Mouse (Mus musculus) forebrain, embryonic 10.5 days (tissue): ENCODE data around the gene Naa15. TPM values are rescaled to one million over a fixed set of nuclear protein-coding genes. Genes with fewer than 3 reads are reported as not detected.
A peak's percentile ranks its signal among the peaks of the same experiment; 100 is the strongest.
"Not testable (repeated sequence)": the region's sequence is repeated elsewhere in the genome, so short reads cannot be mapped to it uniquely, and the experiment has no call there.

Experiments
- DNase-seq: peaks from one replicate; pipeline ENCODE4 v3.0.0-alpha.2; 2017; ENCODE audit warnings: low spot score; ENCODE audit errors: extremely low spot score
- H3K27ac ChIP-seq: fragments of 300-500 bp; sonication (generic); 2 replicates; pipeline ENCODE4 v1.5.1; 2016; ENCODE audit warnings: mild to moderate bottlenecking
- H3K27me3 ChIP-seq: fragments of 300-500 bp; sonication (generic); 2 replicates; pipeline ENCODE4 v1.6.1; 2016; ENCODE audit warnings: mild to moderate bottlenecking; ENCODE audit not compliant: poor library complexity, severe bottlenecking
- H3K36me3 ChIP-seq: fragments of 300-500 bp; sonication (generic); replicated peaks from 2 replicates; pipeline ENCODE4 v1.6.1; 2016; ENCODE audit warnings: mild to moderate bottlenecking, moderate library complexity
- H3K4me1 ChIP-seq: fragments of 300-500 bp; sonication (generic); 2 replicates; pipeline ENCODE4 v1.6.1; 2016
- H3K4me3 ChIP-seq: fragments of 300-500 bp; sonication (generic); 2 replicates; pipeline ENCODE4 v1.5.1; 2016; ENCODE audit warnings: mild to moderate bottlenecking, moderate library complexity
- H3K9me3 ChIP-seq: fragments of 300-500 bp; sonication (generic); 2 replicates; pipeline ENCODE4 v1.6.1; 2016; ENCODE audit warnings: mild to moderate bottlenecking, moderate library complexity
- WGBS: fragments of 180-500 bp; shearing (Covaris S2); methylation state at CpG from one replicate; pipeline ENCODE4 v1.1.7; 2016; 5-methylcytosine and 5-hydroxymethylcytosine counted together
- polyA plus RNA-seq: library from polyadenylated mRNA; unstranded; fragments of >200 nt; fragmentation: Nextera tagmentation; extraction: Ambion mirVana; gene quantifications from 2 replicates; pipeline ENCODE4 v1.2.1, GENCODE M21; 2016

Gene Naa15
- polyA plus RNA-seq, 1 experiment from 2014 or later: 68.3 TPM

DNA sequence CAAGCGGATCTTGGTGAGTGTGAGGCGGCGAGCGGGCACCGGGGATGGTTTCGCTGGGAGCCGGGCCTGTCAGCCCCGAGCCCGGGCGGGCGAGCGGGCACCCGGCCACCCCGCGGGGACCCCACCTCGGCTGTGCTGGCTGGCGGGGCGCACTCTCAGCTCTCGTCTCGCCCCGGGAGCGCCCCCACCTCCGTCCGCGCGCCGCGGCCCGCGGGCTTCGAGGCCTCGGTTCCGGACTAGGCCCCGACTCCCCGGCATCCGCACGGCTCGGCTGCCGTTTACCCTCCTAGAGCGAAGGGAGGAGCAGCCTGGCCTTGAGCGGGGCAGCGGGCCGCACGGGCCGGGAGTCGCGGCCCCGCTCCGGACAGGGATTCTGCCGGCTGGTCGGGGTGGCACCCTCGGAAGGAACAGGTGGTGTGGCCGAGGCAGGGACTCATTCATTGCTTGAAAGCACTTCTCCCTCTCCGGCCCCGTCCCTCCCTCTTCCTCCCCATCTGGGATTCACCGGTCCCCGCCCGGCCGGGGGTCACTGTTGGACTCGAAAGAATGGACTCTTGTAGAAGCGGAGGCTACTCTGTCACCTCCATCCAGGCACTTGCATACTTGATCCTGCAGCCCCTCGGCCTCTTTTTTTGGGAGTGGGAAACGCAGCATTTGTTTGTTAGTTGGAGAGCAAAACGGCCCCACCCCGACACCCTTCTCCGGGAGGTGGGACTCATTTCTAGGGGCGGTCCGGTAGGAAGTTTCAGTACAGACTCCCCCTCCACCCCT lies 1.6 kb downstream of the Naa15 start:
- no peaks in the 10 kb centered on the region for H3K27me3 ChIP-seq
- no peaks in the 10 kb centered on the region for H3K9me3 ChIP-seq
- H3K4me1 ChIP-seq: peaks cover 23% of the 10 kb centered on the region
- peak overlapping the region; percentile 100 for H3K4me3 ChIP-seq
- peak; percentile 35 for DNase-seq
- peaks cover 17% of the 10 kb centered on the region for H3K36me3 ChIP-seq
- WGBS: under 1% methylated on average over 68 of the region's 68 CpGs
- H3K27ac ChIP-seq: peak overlapping the region; percentile 96

DNA sequence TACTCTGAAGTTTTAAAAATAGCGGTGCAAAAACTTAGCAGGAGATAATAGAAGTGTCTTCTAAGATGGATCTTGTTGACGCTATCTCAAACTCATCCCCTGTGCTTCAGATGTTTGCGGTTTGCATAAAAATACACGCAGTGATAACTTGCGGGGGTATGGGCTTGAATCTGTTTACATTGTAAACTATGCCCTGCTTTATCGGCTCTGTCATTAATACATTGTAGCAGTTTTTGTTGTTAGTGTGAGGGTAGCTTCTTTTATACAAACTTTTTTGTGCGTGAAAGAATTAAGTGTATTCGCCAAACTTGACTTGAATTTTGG lies 2.1 kb downstream of the Naa15 start:
- Histone ChIP-seq H3K27ac (peak overlapping the region; percentile 96), H3K4me3 (peak overlapping the region; percentile 100), H3K9me3 (no peaks in the 10 kb centered on the region), H3K27me3 (no peaks in the 10 kb centered on the region), H3K4me1 (peaks cover 23% of the 10 kb centered on the region), H3K36me3 (peaks cover 22% of the 10 kb centered on the region)
- WGBS: 11% methylated on average over 8 of the region's 8 CpGs
- no peak for DNase-seq

DNA sequence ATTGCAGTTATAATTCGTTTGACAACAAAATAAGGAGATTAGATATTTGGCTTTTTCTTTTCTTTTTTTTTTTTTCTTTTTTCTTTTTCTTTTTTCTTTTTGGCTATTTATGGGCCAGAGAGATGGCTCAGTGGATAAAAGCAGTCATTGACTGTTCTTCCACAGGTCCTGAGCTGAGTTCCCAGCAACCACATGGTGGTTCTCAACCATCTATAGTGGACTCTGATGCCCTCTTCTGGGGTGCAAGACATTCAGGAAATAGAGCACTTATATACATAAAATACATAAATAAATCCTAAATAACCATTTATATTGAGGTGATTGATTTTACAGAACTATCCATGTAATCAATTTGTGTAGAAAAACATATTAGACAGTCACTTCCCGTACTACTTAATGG lies 2.5 kb downstream of the Naa15 start:
- no peaks in the 10 kb centered on the region for H3K9me3 ChIP-seq
- peaks cover 25% of the 10 kb centered on the region for H3K36me3 ChIP-seq
- DNase-seq: no peak
- peaks cover 23% of the 10 kb centered on the region for H3K4me1 ChIP-seq
- H3K27ac ChIP-seq: no peak overlapping the region
- H3K27me3 ChIP-seq: no peaks in the 10 kb centered on the region
- 48% methylated on average over 2 of the region's 2 CpGs for WGBS
- peak overlapping the region; percentile 100 for H3K4me3 ChIP-seq

DNA sequence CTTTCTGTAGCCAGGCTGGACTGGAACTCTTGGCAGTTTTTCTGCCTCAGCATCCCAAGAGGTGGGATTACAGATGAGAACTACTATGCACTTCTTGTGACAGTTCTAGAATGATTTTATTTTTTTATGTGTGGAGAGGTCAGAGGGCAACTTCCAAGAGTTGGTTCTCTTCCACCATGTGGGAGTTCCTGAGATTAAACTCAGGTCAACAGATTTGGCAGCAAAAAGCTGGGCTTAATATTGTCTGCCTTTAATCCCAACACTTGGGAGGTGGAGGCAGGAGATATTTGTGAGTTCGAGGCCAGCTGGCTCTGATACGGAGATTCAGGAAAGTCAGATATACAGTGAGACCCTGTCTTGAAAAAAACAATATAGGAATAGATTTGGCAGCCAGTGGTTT lies 3.0 kb downstream of the Naa15 start:
- DNase-seq: no peak
- Histone ChIP-seq H3K27me3 (no peaks in the 10 kb centered on the region), H3K4me1 (peaks cover 23% of the 10 kb centered on the region), H3K27ac (no peak overlapping the region), H3K4me3 (peak overlapping the region; percentile 100), H3K9me3 (no peaks in the 10 kb centered on the region), H3K36me3 (peaks cover 30% of the 10 kb centered on the region)
- WGBS: 78% methylated on average over 2 of the region's 2 CpGs

DNA sequence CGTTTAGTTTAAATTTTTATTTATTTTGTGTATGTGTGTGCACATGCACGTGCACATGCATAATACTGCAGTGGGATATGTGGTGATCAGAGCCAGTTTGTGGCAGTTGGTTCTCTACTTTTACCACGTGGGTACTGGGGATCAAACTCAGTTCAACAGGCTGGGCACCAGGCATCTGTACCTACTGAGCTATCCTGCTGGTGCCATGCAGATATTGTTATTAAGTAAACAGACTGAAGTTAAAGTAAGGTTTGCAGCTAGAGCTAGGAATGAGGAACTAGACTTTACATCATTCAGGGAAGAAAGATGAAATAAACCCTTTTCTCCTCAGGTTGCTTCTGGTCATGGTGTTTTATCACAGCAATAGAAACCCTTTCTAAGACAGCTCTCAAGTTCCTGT lies 7.0 kb downstream of the Naa15 start:
- H3K9me3 ChIP-seq: no peaks in the 10 kb centered on the region
- no peak overlapping the region for H3K4me3 ChIP-seq
- no peak for DNase-seq
- 89% methylated on average over 3 of the region's 3 CpGs for WGBS
- H3K36me3 ChIP-seq: peaks cover 42% of the 10 kb centered on the region
- no peak overlapping the region for H3K27ac ChIP-seq
- H3K4me1 ChIP-seq: peaks cover 13% of the 10 kb centered on the region
- H3K27me3 ChIP-seq: no peaks in the 10 kb centered on the region

DNA sequence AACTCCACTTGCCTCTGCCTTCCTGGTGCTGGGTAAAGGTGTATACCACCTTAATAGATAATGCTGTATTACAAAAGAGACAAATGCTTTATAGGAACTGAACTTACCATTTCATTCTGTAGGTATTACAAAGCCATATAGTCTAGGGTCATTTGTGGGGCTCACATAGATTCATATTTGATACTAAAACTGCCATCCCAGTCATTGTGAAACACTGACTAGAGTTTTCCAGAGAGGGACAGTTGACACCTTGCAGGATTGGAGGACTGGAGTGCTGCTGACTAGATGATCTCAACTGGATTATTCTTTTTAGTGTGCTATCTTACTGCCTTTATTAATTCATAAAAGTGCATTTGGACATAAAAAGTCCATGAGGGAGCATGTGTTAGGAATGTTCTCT lies 10.4 kb downstream of the Naa15 start:
- Histone ChIP-seq H3K4me1 (no peaks in the 10 kb centered on the region), H3K4me3 (no peak overlapping the region), H3K27me3 (no peaks in the 10 kb centered on the region), H3K9me3 (no peaks in the 10 kb centered on the region), H3K36me3 (peaks cover 37% of the 10 kb centered on the region), H3K27ac (no peak overlapping the region)
- DNase-seq: no peak

DNA sequence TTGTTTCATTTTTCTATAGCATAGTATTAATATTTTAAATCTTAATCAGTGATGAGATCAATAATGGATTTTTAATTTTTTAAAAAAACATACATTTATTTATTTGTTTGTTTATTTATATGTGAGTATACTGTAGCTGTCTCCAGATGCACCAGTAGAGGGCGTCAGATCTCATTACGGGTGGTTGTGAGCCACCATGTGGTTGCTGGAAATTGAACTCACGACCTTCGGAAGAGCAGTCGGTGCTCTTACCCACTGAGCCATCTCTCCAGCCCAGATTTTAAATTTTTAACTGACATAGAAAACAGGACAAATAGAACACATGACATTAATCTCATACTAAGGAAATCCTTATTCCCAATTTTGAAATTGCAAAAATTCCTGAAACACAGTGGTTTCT lies 19.4 kb downstream of the Naa15 start:
- not testable (repeated sequence) for DNase-seq

DNA sequence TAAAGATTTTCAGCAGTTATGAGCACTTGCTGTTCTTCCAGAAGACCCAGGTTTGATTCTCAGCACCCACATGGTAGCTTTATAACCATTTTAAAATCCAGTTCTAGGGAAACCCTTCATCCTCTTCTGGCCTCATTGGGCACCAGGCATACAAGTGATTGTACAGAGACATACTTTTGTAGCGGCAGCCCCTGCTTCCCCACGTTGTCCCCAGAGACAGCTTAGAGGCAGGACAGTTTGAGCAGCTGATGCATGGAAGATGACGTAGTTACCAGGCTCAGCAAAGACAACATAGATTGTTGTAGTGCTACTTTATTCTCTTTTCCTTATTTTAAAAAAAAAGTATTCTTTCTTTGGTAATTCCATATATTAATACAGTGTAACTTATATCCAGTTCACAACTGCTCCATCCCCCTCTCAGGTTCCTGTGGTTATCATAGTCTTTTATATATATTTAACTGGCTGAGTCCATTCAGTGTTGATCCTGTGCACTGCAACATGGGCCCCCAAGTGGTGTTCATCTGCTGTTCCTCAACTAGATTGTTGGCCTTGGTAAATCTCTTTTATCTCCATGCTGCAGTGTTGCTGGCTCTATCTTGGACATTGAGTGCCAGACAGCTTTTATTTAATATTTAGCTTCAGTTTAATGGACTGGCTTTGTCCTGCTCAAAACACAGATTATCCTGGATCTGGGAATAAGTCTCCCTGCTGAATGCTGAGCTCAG lies 20.1 kb downstream of the Naa15 start:
- 95% methylated on average over 3 of the region's 3 CpGs for WGBS
- H3K9me3 ChIP-seq: no peaks in the 10 kb centered on the region
- no peaks in the 10 kb centered on the region for H3K4me1 ChIP-seq
- H3K4me3 ChIP-seq: no peak overlapping the region
- H3K27ac ChIP-seq: no peak overlapping the region
- no peak for DNase-seq
- H3K36me3 ChIP-seq: peaks cover 80% of the 10 kb centered on the region
- no peaks in the 10 kb centered on the region for H3K27me3 ChIP-seq

More for the DNA sequence above, 19.4 kb downstream of the Naa15 start:
- peaks cover 75% of the 10 kb centered on the region for H3K36me3 ChIP-seq
- not testable (repeated sequence) for H3K9me3 ChIP-seq, H3K4me3 ChIP-seq, H3K4me1 ChIP-seq, H3K27ac ChIP-seq, H3K27me3 ChIP-seq
- 89% methylated on average over 5 of the region's 5 CpGs for WGBS

DNA sequence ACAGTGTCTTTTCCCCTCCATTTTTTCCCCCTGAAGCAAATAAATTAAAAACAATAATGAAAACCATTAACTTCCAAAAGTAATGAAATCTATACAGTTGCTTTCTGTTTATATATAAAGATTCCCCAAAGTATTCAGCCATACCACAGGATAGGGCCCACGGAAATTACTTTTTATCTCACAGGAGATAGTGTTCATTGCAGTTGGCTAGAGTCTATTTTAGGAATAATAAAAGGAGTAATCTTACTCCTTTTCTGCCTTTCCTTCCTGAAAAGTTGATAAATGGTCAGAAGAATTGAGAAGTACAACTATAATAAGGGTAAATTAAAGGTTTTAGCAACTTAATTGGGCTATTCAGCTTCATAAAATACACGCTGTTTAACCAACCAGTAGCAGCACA lies 53.6 kb downstream of the Naa15 start:
- Histone ChIP-seq H3K27me3 (no peaks in the 10 kb centered on the region), H3K27ac (no peak overlapping the region), H3K9me3 (no peaks in the 10 kb centered on the region), H3K4me3 (no peak overlapping the region), H3K4me1 (no peaks in the 10 kb centered on the region), H3K36me3 (peaks cover 97% of the 10 kb centered on the region)
- WGBS: 97% methylated on average over 2 of the region's 2 CpGs
- DNase-seq: no peak

DNA sequence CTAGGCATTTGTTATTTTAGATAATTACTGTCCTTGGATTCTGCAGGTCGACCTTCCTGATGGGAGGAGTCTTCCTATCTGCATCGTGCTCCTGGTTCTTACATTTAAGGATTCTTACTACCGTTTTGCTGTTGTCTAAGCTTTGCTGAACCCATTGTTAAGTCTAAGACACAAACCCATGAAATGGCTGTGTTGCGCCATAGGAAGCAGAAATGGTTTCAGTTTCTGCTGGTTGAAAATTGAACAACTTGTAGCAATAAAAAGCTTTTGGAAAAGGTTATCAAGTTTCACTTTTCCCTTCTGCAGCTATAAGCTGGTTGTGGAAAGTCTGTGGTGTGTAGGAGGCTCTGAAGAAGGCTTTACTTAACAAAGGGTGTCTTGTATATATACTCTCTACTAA lies 60.8 kb downstream of the Naa15 start:
- Histone ChIP-seq H3K36me3 (peaks cover 50% of the 10 kb centered on the region), H3K4me1 (no peaks in the 10 kb centered on the region), H3K27ac (no peak overlapping the region), H3K27me3 (no peaks in the 10 kb centered on the region), H3K4me3 (no peak overlapping the region), H3K9me3 (no peaks in the 10 kb centered on the region)
- WGBS: 88% methylated on average over 4 of the region's 4 CpGs
- no peak for DNase-seq

DNA sequence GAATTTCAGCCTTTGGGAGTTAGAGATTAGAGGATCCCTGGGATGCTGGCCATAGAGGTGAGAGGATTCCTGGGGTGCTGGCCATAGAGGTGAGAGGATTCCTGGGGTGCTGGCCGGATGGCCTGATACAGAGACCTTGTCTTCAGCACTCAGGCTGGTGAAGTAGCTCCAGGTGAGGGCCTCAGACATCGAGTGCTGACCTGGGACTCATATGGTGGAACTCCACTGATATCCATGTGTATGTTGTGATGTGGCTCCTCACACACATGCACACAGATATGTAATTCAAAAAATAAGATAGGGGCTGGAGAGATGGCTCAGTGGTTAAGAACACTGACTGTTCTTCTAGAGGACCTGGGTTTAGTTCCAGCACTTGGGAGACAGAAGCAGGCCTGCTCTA lies 64.9 kb downstream of the Naa15 start:
- no peaks in the 10 kb centered on the region for H3K27me3 ChIP-seq
- H3K36me3 ChIP-seq: peaks cover 9% of the 10 kb centered on the region
- WGBS: 47% methylated on average over 2 of the region's 2 CpGs
- DNase-seq: no peak
- H3K9me3 ChIP-seq: no peaks in the 10 kb centered on the region
- no peak overlapping the region for H3K4me3 ChIP-seq
- peaks cover 21% of the 10 kb centered on the region for H3K4me1 ChIP-seq
- no peak overlapping the region for H3K27ac ChIP-seq

DNA sequence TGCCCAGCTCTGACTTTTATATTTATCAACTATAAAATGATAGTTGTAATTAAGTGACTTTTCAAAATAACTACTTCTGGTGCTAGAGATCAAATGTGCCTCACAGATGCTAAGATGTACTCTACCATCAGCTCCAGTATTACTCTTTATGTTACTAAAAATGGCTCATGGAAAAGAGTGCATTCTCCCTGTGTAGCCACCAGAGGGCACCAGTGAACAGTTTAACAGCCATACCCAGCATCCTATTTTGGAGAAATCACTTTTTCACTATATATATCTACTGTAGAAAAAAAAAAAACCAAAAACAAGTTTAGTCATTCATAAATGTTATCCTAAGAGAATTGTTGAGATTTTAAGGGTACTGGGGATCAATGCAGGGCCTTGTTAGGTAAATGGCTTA lies 66.1 kb downstream of the Naa15 start:
- no peak overlapping the region for H3K4me3 ChIP-seq
- DNase-seq: peak; percentile 41
- H3K27me3 ChIP-seq: no peaks in the 10 kb centered on the region
- no peaks in the 10 kb centered on the region for H3K9me3 ChIP-seq
- no peaks in the 10 kb centered on the region; the same call in none of the 2 replicates for H3K36me3 ChIP-seq
- H3K27ac ChIP-seq: no peak overlapping the region
- H3K4me1 ChIP-seq: peaks cover 30% of the 10 kb centered on the region

DNA sequence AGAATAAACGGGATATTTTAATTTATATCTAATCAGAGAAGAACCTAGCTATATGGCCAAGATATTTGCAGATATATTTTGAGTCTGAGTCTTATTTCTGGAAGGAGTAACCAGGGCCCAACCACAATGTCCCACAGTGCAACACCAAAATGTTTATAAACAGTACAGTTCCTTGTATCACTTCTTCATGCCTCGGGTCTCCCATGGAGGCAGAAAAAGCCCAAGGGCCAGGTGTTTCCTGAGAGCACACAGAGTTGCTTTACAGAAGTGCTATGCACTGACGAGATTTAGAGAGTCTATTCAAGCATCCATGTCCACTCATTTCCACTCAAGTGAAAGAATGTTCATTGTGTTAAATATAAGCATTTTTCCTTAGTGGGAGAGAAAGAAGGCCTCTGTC lies 66.9 kb downstream of the Naa15 start:
- Histone ChIP-seq H3K36me3 (peaks cover 4% of the 10 kb centered on the region), H3K4me3 (no peak overlapping the region), H3K27me3 (no peaks in the 10 kb centered on the region), H3K27ac (no peak overlapping the region), H3K9me3 (no peaks in the 10 kb centered on the region), H3K4me1 (peaks cover 30% of the 10 kb centered on the region)
- no peak for DNase-seq
- whole genome bisulfite sequencing: 68% methylated on average over 3 of the region's 3 CpGs
